Mouse (Mus musculus): ENCODE data around the gene Zbtb16. TPM values are rescaled to one million over a fixed set of nuclear protein-coding genes. Genes with fewer than 3 reads are reported as not detected.

The Zbtb16 gene
- total RNA-seq, 2 experiments from 2014 or later = 103 TPM

- no peak for DNase-seq (ENCODE audit: extremely low spot score in 1 of 2, low spot score in 1 of 2)
Measured at GRCm38 (mm10) chr9:48805850-48806249, 30.2 kb downstream of the Zbtb16 start.

GRCm38 (mm10) chr9:48804509-48804908, 31.5 kb downstream of the Zbtb16 start:
- no peak for DNase-seq (ENCODE audit: extremely low spot score in 1 of 2, low spot score in 1 of 2)

DNA sequence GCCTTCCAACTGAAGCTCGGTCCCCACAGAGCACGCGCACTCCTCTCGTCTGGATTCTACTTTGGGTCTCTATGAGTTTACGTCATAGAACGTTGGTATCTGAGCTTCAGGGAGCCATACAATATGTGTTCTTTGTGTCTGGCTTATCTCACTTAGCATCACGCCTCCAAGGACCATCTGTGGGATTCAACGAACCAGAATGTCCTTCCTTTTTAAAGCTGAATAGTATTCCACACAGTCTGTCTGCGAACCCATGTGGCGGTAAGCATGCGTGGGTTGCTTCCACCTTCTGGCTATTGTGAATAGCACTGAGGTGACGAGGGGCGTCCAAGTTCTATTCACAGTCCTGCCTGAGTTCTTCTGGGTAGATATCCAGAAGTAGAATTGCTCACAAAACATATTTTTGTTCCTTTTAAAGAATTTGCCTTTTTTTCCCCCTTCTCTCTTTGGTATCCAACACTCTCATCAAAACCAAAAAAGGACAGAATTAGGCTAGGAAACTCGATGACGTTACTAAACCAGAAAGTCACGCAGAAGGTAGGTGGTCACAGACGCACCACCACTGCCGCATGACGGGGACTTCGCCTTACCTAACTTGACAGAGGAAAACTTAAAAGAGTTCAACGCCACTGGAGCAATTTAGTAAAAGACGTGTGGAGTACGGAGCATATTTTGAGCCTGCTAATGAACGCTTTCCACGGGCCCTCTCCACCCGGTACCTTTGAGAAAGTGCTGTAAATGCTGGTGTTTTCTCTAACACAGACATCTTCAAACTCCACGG, 32.4 kb downstream of the Zbtb16 start:
- DNase-seq (ENCODE audit: extremely low spot score in 1 of 2, low spot score in 1 of 2) = no peak

DNA sequence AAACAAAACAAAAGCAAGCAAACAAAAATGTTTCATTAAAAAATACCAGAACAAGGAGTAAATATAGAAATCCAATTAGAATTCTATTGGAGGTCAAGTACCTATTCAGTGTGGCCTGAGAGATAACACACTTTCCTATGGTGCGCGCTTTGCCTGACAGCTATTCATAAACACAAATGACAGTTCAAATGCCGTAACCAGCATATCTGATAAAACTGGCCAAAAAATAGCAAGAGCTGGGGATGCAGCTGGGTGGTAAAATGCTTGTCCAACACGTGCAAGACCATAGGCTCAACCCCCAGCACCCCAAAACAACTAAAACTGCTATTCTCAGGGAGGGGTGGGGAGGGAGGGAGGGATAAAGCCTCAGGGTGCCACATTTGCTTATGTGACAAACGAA, 33.6 kb downstream of the Zbtb16 start:
- DNase-seq (ENCODE audit: extremely low spot score in 1 of 2, low spot score in 1 of 2) = no peak

GRCm38 (mm10) chr9:48801322-48801721, 34.7 kb downstream of the Zbtb16 start:
- no peak for DNase-seq (ENCODE audit: extremely low spot score in 1 of 2, low spot score in 1 of 2)

DNA sequence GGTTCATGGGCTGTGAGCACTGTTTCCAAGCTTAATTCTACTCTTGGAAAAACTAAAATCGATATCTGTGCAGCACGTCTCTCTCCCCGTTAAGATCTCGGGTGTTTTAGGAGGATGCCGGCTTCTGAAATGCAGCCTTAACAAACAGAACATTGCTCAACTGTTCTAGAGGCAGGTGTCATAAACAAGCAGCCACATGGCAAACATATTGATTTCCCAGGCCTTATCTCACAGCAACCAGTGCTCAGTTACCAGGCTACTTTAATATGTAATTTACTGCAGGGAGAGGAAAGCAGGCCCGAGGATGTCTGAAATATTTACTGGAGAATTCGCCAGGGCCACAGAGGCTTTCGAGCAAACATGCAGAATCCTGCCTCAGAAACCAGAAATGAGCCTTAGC, 35.4 kb downstream of the Zbtb16 start:
- DNase-seq (ENCODE audit: extremely low spot score in 1 of 2, low spot score in 1 of 2) = no peak

DNA sequence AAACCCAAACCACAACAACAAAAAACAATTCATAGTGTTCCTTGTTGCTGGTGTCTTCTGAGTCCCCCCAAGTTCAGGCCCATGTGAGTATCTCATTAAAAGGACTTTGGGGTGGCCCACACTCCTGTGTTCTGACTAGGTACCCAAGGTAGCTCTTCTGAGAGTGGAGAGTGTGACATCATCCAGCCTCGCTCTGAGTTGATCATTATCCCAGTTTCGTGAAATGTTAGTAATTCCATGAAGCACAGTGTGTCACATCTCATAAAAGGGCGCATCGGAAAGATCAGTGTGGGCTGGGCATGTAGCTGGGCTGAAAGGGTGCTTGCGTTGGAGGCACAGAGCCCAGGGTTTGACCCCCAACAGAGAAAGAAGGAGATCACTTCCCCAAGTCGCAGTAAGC, 38.0 kb downstream of the Zbtb16 start:
- DNase-seq (ENCODE audit: extremely low spot score in 1 of 2, low spot score in 1 of 2) = no peak

GRCm38 (mm10) chr9:48796267-48796822, 39.7 kb downstream of the Zbtb16 start:
- no peak for DNase-seq (ENCODE audit: extremely low spot score in 1 of 2, low spot score in 1 of 2)

- DNase-seq (ENCODE audit: extremely low spot score in 1 of 2, low spot score in 1 of 2) = no peak
Measured at GRCm38 (mm10) chr9:48795740-48796139, 40.3 kb downstream of the Zbtb16 start.

GRCm38 (mm10) chr9:48795095-48795494, 40.9 kb downstream of the Zbtb16 start:
- no peak for DNase-seq (ENCODE audit: extremely low spot score in 1 of 2, low spot score in 1 of 2)

GRCm38 (mm10) chr9:48794463-48794862, 41.6 kb downstream of the Zbtb16 start:
- DNase-seq (ENCODE audit: extremely low spot score in 1 of 2, low spot score in 1 of 2) = no peak

DNA sequence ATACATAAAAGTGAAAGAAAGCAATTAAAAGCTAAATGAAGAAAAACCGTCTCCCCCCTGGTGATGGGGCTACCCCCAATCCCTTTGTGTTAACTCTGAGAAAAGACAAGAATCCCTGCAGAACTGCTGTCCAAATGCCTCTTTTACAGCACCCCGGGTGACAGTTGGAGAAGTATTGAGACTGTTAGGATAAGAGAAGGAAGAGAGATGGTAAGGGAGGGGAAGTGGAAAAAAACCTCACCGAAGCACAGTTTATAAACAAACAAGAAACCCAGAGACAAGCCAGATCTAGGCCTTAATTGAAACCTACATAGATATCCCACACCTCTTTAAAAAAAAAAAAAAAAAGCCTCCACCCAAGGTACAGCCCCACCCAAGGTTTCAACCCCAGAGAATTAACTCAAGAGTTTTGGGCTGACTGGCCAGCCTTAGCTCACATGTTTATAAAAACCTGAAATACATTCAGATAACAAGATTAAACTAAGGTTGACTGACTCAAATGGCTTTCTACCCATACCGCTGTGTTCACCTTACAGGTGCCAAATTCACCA, 42.3 kb downstream of the Zbtb16 start:
- no peak for DNase-seq (ENCODE audit: extremely low spot score in 1 of 2, low spot score in 1 of 2)

DNA sequence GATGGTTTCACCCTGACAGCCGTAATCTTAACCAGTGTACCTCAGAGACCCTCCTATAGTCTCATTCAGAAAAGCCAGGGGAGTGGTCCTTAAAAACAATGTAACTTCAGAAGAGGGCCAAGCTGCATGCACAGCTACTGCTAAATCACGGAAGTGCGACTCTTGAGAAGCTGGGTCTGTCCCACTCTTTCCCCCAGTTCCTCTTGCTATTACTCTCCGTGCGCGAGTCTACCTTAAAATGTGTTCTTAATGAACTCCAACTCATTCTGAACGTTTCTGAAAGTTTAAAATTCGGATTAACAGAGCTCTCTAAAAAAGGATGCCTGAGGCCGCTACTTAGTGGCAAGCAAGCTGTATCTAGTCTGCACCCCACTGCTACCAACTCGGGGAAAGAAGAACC, 45.4 kb downstream of the Zbtb16 start:
- no peak for DNase-seq (ENCODE audit: extremely low spot score in 1 of 2, low spot score in 1 of 2)

GRCm38 (mm10) chr9:48787906-48788410, 48.1 kb downstream of the Zbtb16 start:
- no peak for DNase-seq (ENCODE audit: extremely low spot score in 1 of 2, low spot score in 1 of 2)

- no peak for DNase-seq (ENCODE audit: extremely low spot score in 1 of 2, low spot score in 1 of 2)
Measured at GRCm38 (mm10) chr9:48787321-48787720, 48.7 kb downstream of the Zbtb16 start.

GRCm38 (mm10) chr9:48786814-48787213, 49.2 kb downstream of the Zbtb16 start:
- DNase-seq (ENCODE audit: extremely low spot score in 1 of 2, low spot score in 1 of 2) = no peak

GRCm38 (mm10) chr9:48784937-48785336, 51.1 kb downstream of the Zbtb16 start:
- DNase-seq (ENCODE audit: extremely low spot score in 1 of 2, low spot score in 1 of 2) = no peak

- DNase-seq (ENCODE audit: extremely low spot score in 1 of 2, low spot score in 1 of 2) = no peak
Measured at GRCm38 (mm10) chr9:48783292-48783691, 52.7 kb downstream of the Zbtb16 start.

DNA sequence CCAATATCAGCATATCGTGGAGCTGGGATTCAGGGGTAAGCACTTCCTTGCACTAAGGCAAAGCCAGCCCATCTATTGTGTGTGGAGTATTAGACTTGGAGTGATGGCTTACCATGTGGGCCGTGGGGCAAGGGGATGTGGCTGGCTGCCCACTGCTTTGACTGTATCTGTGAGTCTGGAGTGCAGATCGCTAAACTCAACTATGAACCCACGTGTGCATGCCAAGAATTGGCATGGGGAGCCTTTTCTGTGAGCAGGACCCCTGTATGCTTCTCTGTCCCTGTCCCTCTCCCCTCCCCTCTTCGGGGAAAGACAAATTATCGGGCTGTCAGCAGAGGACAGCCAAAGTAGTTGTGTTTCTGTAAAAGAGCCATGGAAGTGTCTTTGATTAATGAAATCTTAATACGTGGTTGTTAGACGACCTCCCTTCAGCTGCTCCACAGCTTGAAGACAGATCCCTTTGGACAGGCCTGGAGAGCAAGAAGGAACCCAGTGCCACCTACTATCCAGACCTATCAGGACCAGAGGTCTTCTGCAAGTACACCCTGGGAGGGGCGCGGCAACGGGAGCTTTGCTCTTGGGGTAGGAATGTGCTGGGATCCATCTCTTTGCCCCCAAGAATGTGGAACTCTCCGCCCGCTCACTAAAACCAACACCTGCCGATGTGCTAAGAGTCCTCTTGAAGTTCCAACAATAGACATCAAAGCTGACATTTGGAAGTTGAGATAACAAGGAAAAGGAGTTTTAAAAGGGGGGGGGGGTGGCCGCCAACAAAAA, 53.5 kb downstream of the Zbtb16 start:
- no peak for DNase-seq (ENCODE audit: extremely low spot score in 1 of 2, low spot score in 1 of 2)

GRCm38 (mm10) chr9:48776268-48776667, 59.8 kb downstream of the Zbtb16 start:
- DNase-seq (ENCODE audit: extremely low spot score in 1 of 2, low spot score in 1 of 2) = no peak

DNA sequence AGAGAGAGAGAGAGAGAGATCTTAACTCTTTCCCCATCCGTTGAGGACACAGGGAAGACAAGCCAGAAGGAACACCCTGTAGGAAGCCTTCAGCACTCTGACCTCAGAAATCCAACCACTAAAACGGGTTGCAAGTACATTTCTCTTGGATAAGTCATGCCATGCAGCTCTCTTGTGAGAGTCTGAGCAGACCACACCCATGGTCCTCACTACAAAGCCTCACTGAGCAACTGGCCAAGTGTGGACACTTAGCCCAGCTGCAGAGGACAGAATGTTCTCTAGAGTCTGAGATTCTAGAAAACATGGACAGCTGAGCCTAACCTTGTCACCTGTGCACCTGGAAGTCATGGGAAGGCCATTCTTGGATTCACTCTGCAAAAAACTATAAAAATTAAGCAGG, 60.5 kb downstream of the Zbtb16 start:
- no peak for DNase-seq (ENCODE audit: extremely low spot score in 1 of 2, low spot score in 1 of 2)
